Mouse (Mus musculus) retina, postnatal 1 day (tissue): ENCODE measurements at regions not wholly inside any gene's neighbourhood (a gene's known extent, or its start where the extent isn't known, plus 50 kb on each side); places are given as distances from the start of the nearest gene placed in this dataset.
"Not testable (repeated sequence)": the region's sequence is repeated elsewhere in the genome, so short reads cannot be mapped to it uniquely, and the experiment has no call there.

Experiments used
- DNase-seq: peaks from one replicate; pipeline ENCODE4 v3.0.0-alpha.2; 2012

DNA sequence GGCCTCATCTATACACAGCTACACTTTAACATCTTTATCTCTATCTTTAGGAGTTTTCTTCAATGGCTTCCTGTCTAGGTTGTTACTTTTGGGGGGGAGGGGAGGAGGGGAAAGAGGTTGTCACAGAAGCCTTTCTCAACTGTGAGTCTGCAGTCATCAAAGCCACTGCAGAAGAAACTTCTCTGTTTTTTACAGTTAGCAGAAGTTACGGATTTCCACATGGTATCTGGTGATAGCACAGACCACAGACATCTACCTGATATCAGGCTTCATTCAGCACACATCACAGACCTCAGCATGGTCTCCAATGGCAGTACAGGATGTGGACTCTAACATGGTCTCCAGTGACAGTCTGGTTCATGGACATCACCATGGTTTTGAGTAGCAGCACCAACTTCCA, 234.8 kb upstream of the Adarb2 start:
- no peak for DNase-seq

DNA sequence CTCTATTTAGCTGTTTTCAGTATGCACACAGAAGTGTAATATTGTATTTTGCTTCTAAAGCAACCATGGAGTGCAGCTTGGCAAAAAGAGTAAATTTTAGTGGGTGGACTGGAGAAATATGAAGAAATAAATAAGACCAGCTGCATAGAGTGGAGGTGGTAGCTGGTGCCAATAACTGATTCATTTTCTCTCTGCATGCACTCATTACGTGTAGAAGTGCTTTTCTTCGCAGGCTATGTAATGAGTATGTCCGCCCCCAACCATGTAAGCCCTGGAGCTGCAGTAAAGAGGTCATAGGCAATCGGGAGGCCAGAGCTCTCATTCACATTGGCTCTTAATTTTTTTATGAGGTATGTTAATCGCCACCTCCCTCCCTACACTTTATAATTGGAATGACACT, 208.5 kb upstream of the Adarb2 start:
- DNase-seq: no peak

DNA sequence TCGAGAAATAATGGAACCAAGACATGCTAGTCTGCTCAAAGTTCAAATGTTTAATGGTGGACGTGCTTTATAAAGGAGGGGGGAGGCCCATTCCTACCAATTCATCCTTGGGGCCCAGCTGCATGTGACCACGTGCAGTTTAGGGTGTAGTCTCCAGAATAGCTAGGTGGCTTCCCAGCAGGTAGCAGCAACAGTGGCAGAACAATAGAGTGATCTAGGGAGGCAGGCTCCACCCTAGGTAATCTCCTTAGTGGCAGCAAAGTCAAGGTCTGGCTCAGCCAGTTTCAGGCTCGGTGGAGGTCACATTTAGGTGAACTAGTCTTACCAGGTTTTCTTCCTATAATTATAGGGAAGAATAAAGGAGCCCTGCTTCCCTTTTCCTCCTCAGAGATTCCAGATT, 172.6 kb upstream of the Adarb2 start:
- not testable (repeated sequence) for DNase-seq

DNA sequence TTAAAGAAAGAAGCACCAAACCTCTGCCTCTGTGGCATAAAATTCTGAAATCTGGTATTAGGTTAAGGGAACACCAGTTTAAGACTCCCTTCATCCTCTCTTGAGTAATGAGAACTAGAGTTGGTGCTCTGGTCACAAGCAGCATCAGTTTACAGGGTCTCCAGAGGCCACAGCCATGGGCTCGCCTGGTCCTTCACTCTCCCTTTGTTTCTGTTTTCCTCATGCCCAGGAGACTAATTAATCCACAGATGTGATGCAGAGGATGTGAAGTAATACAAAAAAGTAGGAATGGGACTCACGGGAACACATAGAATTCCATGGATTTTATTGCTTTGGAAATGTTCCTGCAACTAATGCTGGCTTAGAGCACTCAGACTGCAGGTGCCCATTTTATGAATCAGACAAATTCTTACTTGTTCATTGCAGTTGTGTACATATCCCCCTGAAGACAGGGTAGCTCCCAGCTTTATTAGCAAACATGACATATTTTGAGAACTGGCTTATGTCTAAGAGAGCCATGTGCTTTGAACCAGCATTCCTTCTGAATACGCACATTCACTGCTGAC, 151.7 kb upstream of the Adarb2 start:
- DNase-seq: no peak

DNA sequence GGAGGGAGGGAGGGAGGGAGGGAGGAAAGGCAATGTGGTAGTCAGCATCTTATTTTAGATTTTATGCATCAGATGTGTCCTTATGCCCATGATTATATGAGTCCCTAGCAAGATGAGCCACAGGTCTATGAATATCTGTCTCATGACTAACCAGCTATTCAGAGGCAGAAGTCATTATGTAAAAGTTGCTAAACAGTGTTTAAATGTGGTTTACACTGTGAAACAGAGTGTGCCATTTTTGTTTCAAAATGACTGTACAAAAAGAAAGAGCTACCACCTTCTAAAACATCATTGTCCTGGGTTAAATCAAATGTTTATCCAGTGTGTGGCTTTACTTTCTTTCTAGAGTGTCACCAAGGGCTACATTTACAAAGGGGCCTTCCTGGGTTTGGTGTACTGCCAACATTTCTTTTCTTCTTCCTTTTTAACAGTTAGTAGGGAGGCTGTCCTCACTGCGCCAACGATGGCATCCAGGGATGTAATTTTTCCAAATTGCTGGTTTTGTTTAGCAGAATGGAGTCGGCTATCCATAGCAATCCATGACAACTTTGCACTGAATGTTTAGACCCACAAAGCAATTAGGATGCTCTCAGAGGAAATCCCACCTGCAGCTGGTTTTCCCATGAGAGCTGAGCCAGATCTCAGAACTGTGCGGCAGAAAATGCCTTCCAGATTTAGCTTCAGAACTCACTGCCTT, 146.4 kb upstream of the Adarb2 start:
- DNase-seq: no peak

DNA sequence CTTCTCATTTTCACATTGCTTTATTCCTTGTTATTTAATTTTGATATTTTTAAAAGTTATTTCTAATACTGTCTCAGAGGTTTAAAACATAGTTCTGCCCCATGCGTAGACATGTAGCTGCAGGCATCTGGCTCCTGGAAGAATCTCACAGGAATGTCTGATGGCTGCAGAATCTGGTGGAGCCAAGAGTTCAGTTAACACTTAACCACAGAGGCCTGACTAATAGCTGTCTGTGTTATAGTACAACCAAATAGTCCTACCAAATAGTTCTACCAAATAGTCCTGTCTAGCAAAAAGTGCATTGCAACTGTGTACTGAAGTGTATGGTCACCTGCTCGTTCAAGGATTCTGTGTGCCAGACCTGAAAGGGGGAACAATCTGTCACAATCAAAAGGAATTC, 115.5 kb upstream of the Adarb2 start:
- no peak for DNase-seq

DNA sequence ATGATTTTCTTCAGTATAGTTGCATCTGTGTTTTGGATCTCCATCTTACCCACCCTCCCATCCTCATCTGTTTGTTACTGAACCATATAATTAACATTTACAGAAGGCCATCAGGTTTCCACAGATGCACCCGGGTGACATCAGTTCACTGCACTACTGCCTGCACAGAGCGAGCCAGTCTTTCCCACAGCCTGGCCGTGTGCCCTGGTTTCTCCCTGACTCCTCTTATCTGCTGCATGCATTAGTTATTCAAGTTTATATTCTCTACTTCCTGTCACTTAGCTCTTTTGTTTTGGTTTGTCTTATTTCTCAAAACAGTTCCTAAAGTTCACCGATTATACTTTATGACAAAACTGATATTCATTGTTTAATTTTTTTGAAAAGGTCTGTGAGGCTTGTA, 113.1 kb upstream of the Adarb2 start:
- no peak for DNase-seq

DNA sequence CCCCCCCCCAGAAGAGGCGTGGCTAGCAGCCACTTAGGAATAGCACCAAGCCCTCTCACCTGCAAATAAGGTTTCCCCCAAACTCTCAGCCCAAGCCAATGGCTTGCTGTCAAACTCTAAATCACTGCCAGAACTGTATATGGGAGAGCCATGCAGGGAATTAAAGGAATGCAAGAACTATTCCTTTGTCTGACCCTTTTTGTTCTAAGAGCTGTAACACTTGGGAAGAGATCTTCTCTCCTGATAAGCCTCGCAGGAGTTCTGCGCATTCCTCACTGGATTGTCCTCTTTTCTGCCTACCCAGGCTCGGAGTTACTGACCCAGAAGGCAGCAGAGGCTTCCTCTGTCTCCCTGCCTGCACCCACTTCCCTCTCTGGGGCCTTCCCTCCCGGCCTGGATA, 94.0 kb upstream of the Adarb2 start:
- DNase-seq: no peak

DNA sequence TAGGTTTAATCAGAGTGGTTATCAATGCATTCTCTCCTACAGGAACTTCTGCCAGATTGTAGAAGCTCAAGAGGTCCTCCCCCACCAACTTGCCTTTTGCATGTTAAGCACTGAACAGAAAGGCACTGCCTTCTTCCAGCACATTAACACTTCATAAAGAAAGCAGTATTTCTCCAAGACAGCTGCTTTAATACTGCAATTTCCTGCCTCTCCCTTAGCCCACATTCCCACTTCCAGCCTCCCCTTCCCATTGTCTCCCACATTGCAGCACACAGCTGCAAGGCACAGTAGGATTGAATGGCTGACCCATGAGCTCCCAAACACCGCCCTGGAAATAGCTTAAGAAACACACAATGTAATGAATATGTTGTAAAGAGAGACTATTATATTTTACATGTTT, 89.7 kb upstream of the Adarb2 start:
- DNase-seq: no peak

DNA sequence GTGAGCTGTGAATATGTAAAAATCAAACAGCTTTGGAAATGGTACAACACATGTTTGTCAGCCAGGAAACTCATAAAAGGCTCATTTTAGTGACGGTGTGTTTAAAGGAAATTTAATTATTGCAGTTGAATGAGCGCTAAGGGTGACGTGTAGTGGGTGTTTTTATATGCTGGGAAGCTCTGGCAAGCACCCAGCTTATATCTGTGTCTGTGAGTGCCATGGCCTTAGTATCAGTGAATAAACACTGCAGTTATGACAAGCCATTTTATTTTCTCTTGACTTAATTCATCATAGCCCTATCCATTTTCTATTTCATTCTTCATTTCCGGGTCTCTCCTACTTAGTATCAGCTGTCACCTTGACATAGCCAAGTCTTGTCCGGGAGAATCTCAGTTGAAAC, 83.7 kb upstream of the Adarb2 start:
- DNase-seq: no peak

DNA sequence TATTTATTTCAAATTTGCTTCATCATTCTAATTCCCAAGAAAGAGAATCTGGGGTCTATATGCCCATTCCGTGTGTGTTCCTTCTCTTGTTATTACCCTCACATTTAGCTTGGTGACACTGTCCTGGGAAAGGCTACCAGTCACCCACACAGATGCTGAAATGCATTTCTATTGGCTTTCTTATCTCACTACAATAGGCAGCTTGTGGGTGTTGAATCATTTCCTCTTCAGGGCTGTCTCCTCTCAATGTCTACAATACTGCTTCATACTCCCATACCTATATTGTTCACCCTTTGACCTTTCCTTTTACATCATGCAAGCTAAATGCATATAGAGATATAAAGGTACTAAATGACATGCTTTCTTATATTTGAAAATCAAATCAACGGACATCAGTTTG, 82.7 kb upstream of the Adarb2 start:
- no peak for DNase-seq

DNA sequence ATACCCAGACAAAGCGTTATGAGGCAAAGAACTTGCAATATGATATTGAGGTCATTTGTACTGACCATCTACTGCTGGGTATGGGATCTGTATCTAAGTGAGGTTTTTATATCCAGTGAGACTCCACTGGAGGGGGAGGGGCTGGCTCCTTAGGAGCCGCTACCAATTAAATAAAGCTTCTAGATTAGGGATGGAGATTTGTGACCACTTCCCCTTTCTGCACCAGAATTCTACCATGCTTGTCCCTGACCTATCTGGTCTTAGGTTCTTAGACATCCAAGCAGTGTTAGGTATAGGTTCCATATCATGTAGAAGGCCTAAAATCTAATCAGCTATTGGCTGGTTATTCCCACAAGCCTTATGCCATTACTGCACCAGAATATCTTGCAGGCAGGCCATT, 67.9 kb upstream of the Adarb2 start:
- no peak for DNase-seq

DNA sequence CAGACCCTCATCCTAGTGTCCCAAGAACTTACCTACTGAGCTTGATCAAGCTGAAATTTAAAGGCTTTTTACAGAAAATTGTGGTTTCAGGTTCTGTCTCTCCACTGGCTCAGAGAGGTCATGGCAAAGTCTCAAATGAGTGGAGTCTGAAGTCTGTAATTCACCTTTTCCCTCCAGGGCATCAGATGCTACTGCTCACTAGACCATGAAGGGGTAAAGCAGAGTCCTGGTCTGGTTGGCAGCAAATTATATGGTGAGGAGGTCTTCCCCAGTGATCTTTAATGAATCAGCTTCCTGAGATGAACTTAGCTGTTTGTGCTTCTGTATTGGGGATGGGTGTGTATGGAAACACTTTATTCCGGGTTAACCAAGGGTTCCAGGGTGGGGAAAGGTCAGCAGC, 63.3 kb upstream of the Adarb2 start:
- DNase-seq: no peak

DNA sequence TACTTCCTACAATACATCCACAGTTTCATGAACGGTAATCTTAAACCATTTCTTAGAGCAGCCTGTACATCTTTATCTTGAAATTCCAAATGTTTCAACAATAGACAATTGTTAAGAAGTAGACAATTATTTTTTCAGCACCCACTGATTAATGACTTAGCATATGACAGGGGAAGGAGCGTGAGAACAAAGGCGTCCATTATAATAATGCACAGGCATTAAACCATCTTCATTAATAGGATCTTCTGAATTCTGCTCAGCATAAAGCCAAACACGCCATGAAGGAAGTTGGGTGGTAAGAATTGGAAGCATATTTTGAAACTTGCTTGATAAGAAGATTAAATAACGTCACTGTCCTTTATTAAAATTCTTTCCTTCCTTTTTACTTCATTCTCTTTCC, 50.5 kb upstream of the Adarb2 start:
- DNase-seq: peak; percentile 85
